Mouse (Mus musculus) right cerebral cortex, postnatal 36 days (tissue): Measurements from ENCODE around the gene Opcml.

Experiments
- DNase-seq, 2 experiments: peaks; one replicate each; pipeline ENCODE4 v3.0.0; 2022; ENCODE audit warnings: low spot score in 2 of 2, mixed read lengths in 1 of 2

Opcml gene

DNA sequence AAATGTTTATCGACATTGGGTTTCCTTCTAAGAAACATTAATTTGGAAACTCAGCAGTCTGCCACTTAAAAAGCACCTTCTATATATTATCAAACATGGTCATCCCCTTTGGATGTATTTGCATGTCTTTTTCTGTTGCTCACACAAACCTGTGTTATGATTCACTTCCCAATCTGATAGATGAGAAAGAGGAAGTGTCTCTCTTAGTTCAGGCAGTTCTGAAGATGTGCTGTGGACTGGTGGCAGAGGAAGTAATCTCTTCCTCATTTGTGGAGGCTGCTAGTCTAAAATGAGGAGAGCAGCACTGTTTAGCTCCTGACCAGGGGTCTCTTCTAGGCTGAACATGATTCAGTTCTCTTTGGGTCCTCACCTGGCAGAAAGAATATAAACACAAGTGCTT, 831.4 kb downstream of the Opcml start:
- DNase-seq = no peak

DNA sequence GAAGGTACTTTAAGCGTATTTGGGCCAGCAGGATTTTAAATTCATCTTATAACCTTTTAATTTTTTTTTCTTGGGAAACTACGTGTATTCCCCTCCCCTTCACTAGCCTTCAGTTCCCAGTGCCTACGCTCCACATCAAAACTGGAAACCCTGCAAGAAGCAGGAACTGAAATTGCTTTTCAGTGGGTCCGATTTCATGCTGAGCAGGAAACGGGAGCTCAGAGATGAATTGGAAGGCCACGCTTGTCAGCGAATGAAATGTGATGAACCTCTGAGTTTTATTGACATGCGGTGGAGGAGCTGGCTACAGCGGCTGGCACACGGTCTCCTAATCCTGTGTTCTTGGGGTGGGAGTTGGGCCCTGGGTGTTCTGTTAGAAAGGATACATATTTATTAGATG, 834.3 kb downstream of the Opcml start:
- no peak for DNase-seq

DNA sequence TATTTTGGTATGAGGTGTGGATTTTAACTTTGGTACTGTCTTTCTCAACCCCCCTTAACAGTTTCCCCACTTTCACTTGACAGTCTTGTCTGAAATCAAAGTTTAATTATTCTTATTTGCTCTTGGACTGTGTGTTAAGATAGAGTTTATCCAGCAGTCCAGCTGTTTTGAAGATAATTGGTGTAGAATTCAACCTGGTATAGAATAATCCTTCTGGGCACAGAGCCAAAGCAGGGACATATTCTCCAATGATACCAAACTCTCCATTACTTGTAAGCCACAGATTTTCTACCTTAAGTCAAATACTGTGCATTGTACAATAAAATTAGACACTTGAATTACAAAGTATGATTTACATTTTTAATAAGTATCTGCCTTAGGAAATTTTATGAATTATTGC, 852.2 kb downstream of the Opcml start:
- no peak for DNase-seq

DNA sequence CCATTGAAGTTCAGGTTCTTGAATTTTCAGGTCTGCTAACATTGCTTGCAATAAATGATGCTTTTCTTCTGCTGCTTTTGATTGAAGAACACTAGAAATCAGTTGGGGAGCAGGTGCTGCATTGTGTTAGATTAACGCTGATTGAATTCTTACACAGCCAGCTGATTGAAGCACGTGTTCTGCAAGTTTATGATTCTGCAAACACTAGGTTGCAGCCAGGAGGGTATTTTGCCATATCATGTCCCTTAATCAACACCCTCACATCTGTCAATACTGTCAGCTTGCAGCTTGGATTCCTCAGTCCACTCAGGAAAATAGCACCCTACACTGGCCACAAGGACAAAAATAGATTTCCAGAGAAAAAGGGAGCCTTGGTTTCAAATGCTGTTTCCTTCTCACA, 853.5 kb downstream of the Opcml start:
- DNase-seq = no peak

DNA sequence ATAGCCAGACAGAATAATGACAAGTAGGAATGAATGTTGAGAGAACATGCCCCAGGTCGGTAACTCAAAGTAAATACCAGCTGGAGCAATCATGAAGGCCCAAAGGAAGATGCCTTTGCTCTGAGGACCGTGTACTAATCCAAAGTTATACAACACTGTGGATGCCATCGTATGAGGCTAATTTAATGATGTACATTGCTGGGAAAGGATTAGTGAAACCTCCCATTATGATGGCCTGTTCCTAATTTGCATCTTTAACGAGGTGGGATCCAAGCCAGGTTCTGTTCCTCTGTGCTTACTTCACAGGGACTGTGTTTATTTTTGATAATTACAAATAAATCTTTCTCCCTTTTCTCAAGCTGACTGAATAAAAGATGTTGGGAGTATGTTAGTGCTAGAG, 859.5 kb downstream of the Opcml start:
- DNase-seq = no peak

DNA sequence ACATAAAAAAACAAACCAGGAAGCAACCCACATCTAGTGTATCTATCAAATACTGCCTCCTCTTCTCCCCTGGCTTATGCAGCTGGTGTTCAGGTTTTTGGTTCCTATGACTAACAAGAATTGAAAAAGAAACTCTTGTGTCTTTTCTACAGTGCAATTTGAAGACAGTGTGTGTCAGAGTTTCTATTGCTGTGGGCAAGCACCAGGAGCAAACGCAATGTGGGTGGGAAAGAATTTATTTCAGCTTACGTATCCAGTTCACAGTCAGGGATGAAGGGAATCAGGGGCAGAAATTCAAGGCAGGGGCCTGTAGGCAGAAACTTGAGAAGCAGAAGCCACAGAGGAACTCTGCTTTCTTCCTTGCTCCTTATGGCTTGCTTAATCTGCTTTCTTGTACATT, 869.4 kb downstream of the Opcml start:
- DNase-seq = peak in 1 of 2 experiments; percentile 30

DNA sequence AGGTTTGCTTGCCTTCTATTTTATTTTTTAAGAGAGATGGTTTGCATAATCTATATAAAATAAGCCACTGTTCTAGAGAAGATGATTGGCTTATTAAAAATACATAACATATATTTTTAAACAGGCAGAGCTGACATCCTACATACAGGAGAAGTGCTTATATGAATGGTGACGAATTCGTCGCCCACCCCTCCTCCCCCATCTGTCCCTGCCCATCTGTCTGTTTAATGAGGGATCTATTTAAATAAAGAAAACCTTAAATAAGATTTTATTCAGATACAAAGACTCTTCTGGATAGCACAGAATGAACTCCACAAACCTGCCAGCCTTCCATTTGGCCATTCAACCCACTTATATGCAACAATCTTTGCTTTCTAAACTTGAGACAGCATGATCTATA, 872.3 kb downstream of the Opcml start:
- peak; percentile 79 to 89 for DNase-seq

DNA sequence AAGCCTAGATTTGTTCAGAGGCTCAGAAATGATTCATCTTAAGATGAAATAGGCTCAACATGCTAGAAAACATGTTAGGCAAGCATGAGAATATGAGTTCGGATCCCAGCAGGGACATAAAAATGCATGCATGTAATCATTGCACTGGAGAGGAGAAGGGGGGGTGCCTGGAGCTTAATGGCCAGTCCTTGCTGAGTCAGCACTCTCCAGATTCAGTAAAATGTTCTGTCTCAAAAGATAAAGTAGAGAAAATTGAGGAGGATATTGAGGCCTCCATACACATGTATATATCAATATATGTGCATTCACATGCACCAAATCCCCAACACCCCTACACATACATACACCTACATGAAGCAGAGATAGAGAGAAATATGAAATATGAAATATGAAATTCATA, 889.7 kb downstream of the Opcml start:
- DNase-seq = no peak

DNA sequence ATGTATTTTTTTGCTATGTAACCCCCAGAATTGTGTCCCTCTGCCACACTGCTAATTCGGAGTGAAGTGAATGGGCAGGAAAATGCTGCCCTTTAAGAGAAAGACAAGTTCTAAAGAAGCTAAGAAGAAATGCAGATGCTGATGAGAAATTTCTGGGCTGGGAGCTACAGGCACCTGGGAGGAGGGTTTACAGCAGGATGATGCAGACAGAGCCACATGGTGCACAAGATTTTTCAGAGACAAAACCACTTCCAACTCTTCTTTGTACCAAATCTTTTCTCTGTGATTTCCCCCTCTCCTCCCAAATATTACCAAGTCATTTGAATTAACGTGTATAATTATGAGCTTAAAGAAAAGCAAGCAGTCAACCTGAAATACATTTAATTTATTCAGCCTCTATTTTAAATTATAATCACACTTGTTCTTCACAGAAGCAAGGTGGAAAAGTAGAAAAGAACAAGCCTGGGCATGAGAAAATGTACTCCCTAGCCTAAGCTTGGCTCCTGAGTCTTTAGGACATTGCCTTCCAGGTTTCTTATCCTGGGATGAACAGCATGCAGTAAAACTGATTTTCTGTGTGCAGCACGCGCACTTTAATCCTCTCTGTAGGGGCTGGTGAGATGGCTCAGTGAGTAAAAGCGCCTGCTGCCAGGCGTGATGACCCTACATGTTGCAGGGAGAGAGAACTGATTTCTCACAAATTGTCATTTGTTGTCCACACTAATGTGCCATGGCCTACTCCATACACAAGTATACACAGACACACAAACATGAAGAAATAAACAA, 890.9 kb downstream of the Opcml start:
- DNase-seq = no peak

DNA sequence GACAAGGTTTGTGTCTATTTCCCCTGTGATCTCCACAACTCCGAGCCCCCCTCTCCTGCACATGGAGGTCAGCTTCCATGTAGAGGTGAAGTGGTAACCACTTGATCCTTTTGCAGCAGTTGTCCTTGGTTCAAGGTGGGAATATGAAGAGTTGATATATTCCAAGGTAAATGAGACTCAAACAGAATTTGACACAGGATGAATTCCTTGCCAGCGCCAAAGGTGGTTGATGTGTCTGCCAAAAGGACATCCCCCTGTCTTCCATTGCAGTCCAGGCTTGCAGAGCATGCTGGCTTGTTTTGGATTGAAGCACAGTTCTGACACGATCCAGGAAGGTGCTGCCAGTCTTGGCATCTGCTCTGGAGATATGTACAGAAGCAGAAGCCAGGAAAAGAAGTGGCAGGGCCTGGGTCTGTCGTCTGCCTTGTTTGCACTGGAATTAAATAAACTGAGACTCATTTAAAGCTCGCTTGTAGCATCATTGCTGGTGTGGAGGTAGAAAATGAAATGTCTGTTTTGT, 893.4 kb downstream of the Opcml start:
- no peak for DNase-seq

DNA sequence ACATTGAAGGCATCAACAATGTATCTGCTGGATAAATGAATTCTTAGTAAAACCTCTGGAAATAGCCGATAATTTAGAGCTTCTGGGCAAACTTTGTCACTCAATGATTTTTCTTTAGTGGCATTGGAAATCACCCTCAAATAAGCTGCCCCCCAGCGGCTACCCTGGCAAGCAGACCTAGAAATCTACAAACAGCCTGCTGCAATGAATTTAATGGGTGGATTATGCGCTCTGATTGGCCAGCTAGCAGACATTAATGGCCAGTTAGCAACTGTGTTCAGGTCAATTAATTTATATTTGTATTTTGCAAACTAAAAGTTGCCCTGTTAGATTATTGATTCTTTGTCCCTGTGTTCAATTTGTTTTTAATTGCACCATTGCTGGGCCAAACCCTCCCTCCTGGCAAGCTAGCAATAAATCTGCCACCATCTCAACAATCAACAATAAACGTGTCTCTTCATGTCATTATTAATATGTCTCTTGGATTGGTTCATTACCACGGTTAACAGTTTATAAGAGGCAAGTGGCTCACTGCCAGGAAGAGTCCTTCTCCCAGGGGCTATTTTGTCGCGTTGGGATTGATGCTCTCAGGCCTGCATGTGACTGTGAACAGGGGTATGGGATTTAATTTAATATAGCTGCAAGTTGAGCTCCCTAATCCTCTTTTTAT, 896.5 kb downstream of the Opcml start:
- no peak for DNase-seq

DNA sequence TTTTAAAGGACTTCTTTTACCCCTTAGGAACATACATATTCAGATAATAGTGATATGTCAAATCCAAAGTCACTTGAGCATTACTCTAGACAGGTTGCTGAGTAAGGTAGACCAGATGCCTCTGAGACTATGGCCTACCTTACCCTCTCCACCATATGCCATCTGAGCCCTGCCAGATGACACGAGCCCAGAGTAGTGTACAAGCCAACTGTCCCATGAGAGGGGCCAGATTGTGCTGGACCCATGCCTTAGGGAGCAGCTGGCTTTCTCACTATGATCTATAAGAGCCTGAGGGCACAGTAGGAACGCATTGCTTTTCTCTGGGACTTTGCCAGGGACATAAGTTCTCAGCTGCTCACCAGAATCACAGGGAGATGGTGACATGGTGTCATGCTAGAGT, 899.6 kb downstream of the Opcml start:
- DNase-seq = no peak

DNA sequence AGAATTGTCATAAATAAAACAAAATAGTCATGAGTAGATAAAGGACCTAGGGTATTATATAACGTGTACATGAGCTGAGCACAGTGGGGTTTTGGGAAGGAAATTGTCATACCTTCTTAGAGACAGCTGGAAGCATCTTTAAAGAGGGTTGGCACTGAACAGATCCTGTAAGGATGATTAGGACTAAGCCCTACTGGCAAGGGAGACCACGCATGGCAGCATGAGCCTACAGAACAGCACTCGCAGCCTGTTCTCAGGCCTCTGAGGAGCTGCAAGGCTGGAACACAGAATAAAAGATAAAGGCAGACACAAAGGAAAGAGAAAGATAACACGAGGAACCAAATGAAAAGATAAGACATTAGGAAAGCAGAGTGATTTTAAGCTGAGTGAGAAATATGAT, 915.2 kb downstream of the Opcml start:
- no peak for DNase-seq

DNA sequence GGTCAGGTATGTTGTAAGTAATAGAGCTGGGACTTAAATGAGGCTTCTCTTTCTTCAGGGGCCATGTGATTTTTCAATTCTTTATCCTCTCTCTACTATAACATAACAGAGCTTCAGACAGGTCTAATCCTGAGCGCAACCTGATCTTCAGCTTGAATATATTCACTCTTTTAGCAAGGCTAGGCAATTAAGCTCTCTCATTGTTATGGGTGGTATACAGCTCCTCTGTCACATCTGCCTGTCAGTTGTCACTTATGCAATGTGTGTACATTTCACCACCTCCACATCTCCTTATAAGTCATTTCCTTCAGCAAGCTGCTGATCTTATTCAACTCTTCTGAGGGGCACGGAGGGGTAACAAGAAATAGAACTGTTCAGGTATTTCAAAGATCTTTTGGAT, 924.0 kb downstream of the Opcml start:
- DNase-seq = no peak

DNA sequence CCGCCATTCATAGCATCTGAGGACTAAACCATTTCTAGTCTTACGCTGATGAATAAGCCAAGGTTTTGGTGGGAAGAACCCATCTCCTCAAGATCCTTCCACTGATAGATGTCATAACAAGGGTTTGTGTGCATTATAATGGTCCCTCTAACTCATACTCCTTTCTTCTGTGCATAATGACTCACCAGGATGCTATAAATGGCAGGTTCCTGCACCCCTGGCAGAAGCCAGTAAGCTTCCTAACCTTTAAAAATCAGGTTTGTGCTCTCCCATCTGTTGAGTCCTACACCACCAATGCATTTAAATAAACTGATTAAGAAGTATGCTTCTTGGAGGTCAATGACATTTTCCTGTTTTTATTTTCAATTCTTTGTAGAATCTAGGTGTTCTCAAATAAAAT, 929.6 kb downstream of the Opcml start:
- no peak for DNase-seq

DNA sequence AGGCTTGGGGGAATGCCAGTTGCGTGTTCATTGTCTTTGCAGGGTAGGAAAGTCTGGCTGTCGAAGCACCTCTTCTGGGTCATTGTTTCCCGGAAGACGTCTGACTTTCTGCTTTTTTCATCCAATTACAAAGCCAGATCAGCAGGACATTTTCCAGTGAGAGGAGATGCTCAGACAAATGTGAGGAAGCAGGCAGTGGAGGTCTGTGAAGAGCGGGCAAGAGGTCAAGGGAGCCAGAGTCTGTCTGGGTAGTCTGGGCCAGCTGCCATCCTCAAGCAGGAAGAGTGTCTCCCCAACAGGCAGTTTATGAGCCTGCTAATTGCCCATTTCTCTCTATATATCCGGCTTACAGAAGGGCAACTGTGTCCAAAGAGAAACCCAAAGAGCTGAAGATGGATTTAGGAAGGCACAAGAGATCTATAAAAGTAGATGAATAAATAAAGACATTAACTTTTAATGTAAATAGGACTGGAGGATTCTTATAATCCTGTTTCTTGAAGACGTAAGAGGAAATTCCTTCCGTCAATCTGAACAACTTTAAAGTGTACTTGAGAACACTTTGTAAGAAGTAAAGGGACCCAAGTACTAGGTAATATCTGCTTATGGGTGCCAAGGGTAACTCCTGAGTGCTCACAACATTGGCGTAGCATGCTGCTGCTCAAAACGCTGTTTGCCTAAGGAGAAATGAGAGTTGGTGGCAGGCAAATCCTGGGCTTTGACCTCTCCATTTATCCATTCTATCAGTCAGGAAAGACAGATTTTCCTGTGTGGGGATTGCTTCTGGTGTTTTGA, 941.4 kb downstream of the Opcml start:
- no peak for DNase-seq

DNA sequence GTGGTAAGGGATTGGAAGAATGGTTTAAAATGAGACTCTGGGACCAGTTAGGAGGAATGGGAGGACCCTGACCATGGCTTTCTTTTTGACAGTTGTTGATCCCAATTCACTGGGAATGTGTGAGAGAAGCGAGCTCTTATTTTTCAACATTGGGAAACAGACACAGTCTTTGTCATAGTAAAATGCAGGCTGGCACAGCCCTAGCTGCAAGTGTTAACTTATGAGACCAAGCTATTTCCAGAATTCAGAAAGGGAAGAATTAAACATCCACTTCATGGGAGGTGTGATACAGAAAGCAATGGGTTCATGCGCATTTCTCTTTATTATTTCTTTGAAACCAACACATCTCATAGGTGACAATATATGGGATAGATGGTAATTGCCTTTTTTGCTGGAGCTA, 947.4 kb downstream of the Opcml start:
- no peak for DNase-seq

DNA sequence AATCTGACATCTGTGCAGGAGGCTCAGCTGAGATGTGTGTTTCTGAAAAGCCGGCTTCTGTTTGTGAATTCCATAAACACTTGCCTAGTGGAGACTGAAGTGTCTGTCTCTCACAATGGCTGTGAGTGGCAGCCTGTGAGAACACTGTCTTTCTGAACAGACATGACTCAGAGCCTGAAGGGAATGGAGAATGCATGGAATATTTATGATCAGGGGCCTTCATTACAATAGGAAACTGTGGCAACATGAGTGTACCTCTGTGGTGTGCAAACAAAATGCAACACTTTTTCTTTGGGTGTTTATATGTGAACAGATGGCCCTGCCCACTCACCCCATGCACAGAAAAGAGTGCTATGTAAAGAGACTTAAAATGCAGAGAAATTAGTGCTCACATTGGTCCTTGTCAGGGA, 947.9 kb downstream of the Opcml start:
- DNase-seq = peak; percentile 59 to 68

DNA sequence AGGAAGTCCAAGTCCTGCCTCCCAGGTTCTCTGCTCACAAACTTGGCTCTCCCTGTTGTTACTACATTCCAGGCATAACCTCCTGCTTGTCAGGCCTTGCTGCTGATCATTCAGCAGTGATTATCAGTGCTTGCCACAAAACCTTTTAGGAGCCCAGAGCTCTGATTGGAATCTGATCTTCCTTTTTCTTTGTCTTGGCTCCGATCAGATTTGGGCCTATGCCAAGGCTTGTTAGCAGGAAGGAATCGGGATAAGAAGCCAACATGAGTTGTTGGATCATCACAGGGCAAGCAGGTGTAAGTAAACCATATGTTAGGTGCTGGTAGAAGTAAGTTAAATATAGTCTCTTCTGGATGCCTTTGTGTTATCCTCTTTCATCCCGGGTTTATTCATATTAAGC, 954.2 kb downstream of the Opcml start:
- DNase-seq = no peak

DNA sequence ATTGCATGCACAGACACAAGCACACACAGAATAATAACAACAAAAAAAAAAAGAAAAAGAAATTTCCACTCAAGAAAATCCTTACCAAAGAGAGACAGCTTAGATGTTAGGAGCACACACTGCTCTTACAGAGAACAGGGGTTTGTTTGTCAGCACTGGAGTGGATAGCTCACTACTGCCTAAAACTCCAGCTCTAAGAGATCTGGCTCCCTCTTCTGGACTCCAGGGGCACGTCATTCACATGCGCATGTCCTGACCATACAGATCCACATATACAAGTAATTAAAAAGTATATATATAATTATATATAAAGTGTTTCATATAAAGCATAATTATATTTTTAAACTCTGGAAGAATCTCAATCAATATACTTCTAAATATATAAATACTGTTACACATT, 958.3 kb downstream of the Opcml start:
- peak in 1 of 2 experiments; percentile 20 for DNase-seq

DNA sequence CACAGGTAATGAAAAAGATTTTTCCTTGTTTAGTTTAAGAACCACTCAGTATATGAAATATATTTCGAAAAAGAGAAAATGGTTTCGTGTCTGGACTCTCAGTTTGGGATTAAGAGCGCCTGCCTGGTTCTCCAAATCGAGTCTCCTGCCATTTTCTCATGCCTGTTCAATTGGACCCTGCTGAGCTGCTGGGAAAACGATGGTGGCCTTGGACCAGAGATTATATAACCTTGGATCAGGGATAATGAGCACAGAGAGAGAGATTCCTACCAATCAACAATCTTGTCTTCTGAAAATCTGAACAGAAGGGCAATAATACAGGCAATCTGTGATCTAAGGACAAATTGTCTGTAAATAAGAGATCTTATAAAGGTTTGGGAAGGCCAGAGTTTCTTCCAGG, 962.3 kb downstream of the Opcml start:
- no peak for DNase-seq

DNA sequence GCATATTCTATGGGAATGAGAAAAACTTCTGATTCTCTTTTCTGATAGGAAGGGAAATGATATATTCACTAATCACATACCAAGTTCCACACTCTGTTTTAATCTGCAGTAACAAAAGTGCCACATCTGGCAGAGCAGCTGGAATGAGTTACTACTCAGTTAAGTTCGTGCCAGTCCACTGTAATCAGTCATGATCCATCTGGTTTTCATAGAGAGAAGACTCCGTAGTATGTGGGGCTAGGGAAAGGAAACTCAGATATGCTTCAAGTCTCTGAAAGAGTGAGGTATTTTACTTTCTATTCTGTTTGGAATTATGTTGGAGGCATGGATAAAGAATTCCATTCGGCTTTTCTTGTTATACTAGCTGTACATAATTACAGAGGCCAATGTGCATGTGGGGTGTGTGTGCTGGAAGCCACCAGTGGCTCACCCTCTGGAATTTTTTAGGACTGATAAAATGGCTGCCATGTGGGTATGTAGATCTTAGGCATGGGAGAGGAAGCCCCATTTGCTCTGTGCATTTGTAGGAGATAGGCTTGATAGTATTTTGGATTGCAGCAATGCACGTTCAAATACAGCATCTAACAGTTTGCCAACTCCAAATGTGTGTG, 966.4 kb downstream of the Opcml start:
- DNase-seq = no peak
